Mouse (Mus musculus) myocyte (in vitro differentiated cells): ENCODE measurements around the gene Armh3. TPM values are rescaled to one million over a fixed set of nuclear protein-coding genes. Genes with fewer than 3 reads are reported as not detected.
A peak's percentile ranks its signal among the peaks of the same experiment; 100 is the strongest.

ENCODE experiments used
- H3K27me3 ChIP-seq: one replicate; pipeline ENCODE4 v1.6.1; 2011; ENCODE audit not compliant: control insufficient read depth, insufficient read depth, insufficient read length
- H3K36me3 ChIP-seq: one replicate; pipeline ENCODE4 v1.6.1; 2011; ENCODE audit not compliant: control insufficient read depth, insufficient read depth
- H3K4me2 ChIP-seq: one replicate; pipeline ENCODE4 v1.6.1; 2011; ENCODE audit warnings: low read depth, control low read depth
- H3K4me3 ChIP-seq: one replicate; pipeline ENCODE4 v1.5.1; 2011; ENCODE audit warnings: mild to moderate bottlenecking, control low read depth, moderate library complexity
- H3K79me2 ChIP-seq: one replicate; pipeline ENCODE4 v1.6.1; 2011; ENCODE audit not compliant: control insufficient read depth, insufficient read depth
- H3ac ChIP-seq: one replicate; pipeline ENCODE4 v1.6.1; 2011; ENCODE audit not compliant: control insufficient read depth, insufficient read length
- CEBPB ChIP-seq: IDR thresholded peaks from 2 replicates; pipeline ENCODE4 v1.6.1; 2011; ENCODE audit warnings: mild to moderate bottlenecking, moderate library complexity; ENCODE audit not compliant: poor library complexity, insufficient read depth, severe bottlenecking
- E2F4 ChIP-seq: IDR thresholded peaks from one replicate; pipeline ENCODE4 v1.6.1; 2011; ENCODE audit warnings: mild to moderate bottlenecking, control low read depth, moderate library complexity; ENCODE audit not compliant: insufficient read depth
- MAX ChIP-seq: IDR thresholded peaks from one replicate; pipeline ENCODE4 v1.6.1; 2011; ENCODE audit warnings: low read depth, mild to moderate bottlenecking, control low read depth
- MYOD1 ChIP-seq, 3 experiments: IDR thresholded peaks; one replicate each; pipeline ENCODE4 v1.6.1; 2011; ENCODE audit warnings: control low read depth in 2 of 3, low read depth in 2 of 3, mild to moderate bottlenecking in 2 of 3, moderate library complexity in 1 of 3; ENCODE audit not compliant: insufficient read length in 2 of 3, control insufficient read depth in 1 of 3
- MYOG ChIP-seq, 3 experiments: IDR thresholded peaks; one replicate each; pipeline ENCODE4 v1.6.1; 2011; ENCODE audit warnings: control low read depth in 2 of 3, low read depth in 2 of 3, mild to moderate bottlenecking in 2 of 3; ENCODE audit not compliant: insufficient read length in 2 of 3, control insufficient read depth in 1 of 3, insufficient read depth in 1 of 3
- POLR2A ChIP-seq: IDR thresholded peaks from one replicate; pipeline ENCODE4 v1.6.1; 2011; ENCODE audit warnings: low read depth, mild to moderate bottlenecking, control low read depth, moderate library complexity; ENCODE audit not compliant: insufficient read length
- POLR2AphosphoS2 ChIP-seq: IDR thresholded peaks from one replicate; pipeline ENCODE4 v1.6.1; 2011; ENCODE audit warnings: low read depth, control low read depth; ENCODE audit not compliant: insufficient read length
- REST ChIP-seq: IDR thresholded peaks from one replicate; pipeline ENCODE4 v1.6.1; 2011; ENCODE audit warnings: mild to moderate bottlenecking, control low read depth, moderate library complexity; ENCODE audit not compliant: insufficient read depth, insufficient read length
- SRF ChIP-seq: IDR thresholded peaks from one replicate; pipeline ENCODE4 v1.6.1; 2011; ENCODE audit warnings: low read depth; ENCODE audit not compliant: control insufficient read depth, insufficient read length
- TCF12 ChIP-seq: IDR thresholded peaks from one replicate; pipeline ENCODE4 v1.6.1; 2011; ENCODE audit warnings: mild to moderate bottlenecking, control low read depth; ENCODE audit not compliant: poor library complexity, insufficient read depth, severe bottlenecking
- TCF3 ChIP-seq: IDR thresholded peaks from one replicate; pipeline ENCODE4 v1.6.1; 2011; ENCODE audit warnings: low read depth, control low read depth; ENCODE audit not compliant: insufficient read length
- USF1 ChIP-seq: IDR thresholded peaks from one replicate; pipeline ENCODE4 v1.6.1; 2011; ENCODE audit warnings: low read depth, mild to moderate bottlenecking, control low read depth, moderate library complexity
- polyA plus RNA-seq: library from polyadenylated mRNA; unstranded; fragments of >200 nt; fragmentation: generic; extraction: Trizol; gene quantifications from one replicate; pipeline ENCODE4 v1.2.1, GENCODE M21; 2012; ENCODE audit warnings: missing spikeins

Gene Armh3
- polyA plus RNA-seq, 1 experiment, result 9.7 TPM

DNA sequence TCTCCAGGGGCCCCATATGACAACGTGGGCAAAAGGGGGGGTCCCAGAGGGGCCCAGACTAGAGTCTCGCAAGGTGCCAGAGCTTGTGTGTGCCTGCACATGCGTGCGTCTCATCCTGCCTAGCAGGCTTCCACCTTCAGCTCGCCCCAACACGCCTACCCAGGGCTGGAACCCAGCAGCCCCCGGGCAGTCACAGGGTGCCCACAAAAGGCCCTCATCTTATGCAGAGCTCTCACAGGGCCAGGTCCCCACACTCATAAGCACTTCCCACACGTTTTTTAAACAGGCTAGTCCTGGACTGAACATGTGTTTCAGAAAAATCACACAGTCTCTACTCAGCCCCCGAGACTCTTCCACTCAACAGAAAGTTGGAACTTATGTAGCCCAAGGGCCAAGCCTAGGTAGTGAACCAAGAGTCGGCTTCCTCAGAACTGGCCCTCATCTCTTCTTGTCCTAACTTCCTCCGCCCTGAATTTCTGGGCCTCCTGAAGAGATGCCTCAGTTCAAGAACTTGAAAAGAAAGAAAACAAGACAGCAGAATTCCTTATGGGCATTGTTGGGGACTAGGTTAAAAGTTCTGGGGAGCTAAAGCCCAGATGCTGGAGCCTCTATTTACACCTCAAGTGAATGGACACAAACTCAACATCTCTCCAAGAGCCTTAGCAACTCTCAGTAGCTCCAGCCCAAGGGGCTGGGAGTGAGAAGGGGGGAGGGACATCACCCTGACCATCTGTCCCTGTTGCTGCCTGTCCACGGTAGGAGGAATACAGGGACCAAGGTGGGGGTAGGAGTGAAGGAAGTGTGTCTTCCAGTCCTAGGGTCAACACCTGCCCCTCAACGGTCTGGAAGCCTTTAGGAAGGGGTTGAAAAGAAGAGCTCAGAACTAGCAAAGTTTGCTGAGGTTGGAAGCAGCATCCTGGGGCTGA, 39.9 kb upstream of the Armh3 start:
- no peak overlapping the region for H3ac ChIP-seq
- H3K4me2 ChIP-seq, result peak overlapping the region; percentile 98
- H3K27me3 ChIP-seq, result no peaks in the 10 kb centered on the region
- peaks cover 26% of the 10 kb centered on the region for H3K36me3 ChIP-seq
- H3K79me2 ChIP-seq, result peaks cover 66% of the 10 kb centered on the region
- H3K4me3 ChIP-seq, result peak overlapping the region; percentile 42
- TF ChIP-seq CEBPB (no peak), MAX (no peak), SRF (no peak), TCF3 (no peak), POLR2A (no peak)

DNA sequence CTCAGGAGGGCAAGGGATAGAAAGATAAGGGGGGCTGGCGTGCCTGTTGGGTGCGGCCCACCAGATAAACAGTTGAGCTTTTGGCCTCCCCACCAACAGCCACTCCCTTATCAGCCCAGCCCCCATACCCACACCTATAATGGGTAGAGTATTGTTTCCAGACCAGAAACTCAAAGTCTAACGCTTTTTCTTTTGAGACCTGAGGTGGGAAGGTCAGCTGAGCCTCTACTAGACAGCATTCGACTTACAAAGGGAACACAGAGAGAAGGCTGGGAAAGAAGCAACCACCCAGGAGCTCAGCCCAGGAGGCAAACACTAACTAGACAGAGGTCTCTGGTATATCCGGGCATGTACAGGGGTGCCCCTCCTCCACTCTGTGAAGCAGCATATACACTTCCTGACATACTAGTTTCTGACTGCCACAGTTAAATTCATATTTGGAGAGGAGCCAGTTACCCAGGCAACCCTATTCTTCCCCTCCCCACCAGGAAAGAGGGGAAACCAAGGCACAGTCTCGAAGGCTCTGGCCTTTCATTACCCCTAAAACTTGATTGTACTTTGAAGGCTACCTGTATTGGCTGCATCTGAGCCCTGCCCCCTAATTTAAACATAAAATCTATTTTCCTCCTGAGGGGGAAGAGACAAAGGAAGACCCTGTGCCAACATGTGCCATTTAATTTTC, 39.1 kb upstream of the Armh3 start:
- peaks cover 26% of the 10 kb centered on the region for H3K36me3 ChIP-seq
- TF ChIP-seq MAX (no peak), SRF (no peak), E2F4 (no peak), TCF3 (no peak), POLR2A (no peak), USF1 (no peak), POLR2AphosphoS2 (no peak), MYOG (IDR thresholded peaks at IDR 0.05; ENCODE audit: control insufficient read depth in 1 of 3, insufficient read depth in 1 of 3, insufficient read length in 2 of 3, low read depth in 2 of 3) (no peak)
- no peak overlapping the region for H3ac ChIP-seq
- H3K4me3 ChIP-seq, result no peak overlapping the region
- peak overlapping the region; percentile 98 for H3K4me2 ChIP-seq
- peaks cover 58% of the 10 kb centered on the region for H3K79me2 ChIP-seq
- H3K27me3 ChIP-seq, result no peaks in the 10 kb centered on the region

DNA sequence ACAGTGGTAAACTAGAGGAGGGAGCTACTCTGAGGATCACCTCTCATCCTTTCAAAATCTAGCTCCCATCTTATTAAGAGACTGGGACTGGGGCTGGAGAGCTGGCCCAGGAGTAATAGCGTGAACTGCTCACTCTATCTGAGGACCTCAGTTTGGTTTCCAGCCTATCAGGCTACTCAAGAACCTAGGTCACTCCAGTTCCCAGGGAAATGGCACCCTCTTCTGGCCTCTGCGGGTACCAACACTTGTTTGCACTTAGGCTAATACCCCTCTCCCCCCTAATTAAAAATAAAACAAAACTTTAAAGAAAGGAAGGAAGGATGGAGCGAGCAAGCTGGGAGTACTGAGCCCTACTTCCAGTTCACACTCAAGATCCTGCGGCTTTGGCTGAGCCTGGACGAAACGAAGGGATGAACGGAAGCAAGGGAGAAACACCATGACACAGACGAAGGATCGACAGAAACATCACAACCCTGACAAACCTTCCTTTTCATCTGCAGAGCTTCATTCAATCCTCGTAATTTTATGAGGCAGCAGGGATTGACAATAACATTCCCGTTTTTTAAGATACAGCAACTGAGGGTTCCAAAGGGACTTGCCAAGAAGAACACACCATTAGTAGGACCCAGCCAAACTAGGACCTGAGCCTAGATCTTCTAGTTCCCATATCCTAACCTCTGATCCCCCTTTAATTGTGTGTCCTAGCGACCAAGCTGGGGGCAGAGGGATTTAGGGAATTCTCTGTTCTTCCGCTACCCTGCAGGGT, 38.4 kb upstream of the Armh3 start:
- H3K36me3 ChIP-seq, result peaks cover 26% of the 10 kb centered on the region
- TF ChIP-seq MYOG (IDR thresholded peaks at IDR 0.05; ENCODE audit: control insufficient read depth in 1 of 3, insufficient read depth in 1 of 3, insufficient read length in 2 of 3, low read depth in 2 of 3), result no peak
- TF ChIP-seq POLR2A, result no peak
- H3K79me2 ChIP-seq, result peaks cover 52% of the 10 kb centered on the region
- H3K4me3 ChIP-seq, result no peak overlapping the region
- H3K27me3 ChIP-seq, result no peaks in the 10 kb centered on the region
- H3ac ChIP-seq, result no peak overlapping the region
- no peak overlapping the region for H3K4me2 ChIP-seq

DNA sequence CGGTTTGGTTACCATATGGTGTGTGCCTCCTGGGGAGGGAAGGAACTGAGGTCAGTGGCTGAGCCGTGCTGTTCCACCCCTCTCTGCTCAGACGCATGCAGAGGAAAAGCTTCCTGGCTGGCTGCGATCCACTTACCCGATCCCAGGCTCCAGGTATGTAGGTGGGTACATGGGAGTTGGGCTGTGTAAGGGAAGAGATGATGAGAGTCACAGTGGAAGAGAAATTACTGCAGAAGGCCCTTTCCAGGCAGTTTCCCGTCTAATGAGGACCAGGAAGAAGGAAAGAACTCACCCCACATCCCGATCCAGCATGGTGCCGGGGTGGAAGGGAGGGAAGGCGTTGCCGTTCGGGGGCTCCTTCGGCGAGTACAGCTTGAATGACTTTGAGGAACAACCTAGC, 37.7 kb upstream of the Armh3 start:
- no peak overlapping the region for H3K4me2 ChIP-seq
- no peaks in the 10 kb centered on the region for H3K27me3 ChIP-seq
- peaks cover 26% of the 10 kb centered on the region for H3K36me3 ChIP-seq
- TF ChIP-seq MYOD1 (IDR thresholded peaks at IDR 0.05; ENCODE audit: control insufficient read depth in 1 of 3, insufficient read length in 2 of 3, low read depth in 2 of 3) (no peak), USF1 (no peak), POLR2A (no peak), REST (no peak)
- peaks cover 45% of the 10 kb centered on the region for H3K79me2 ChIP-seq
- H3ac ChIP-seq, result no peak overlapping the region
- H3K4me3 ChIP-seq, result no peak overlapping the region

DNA sequence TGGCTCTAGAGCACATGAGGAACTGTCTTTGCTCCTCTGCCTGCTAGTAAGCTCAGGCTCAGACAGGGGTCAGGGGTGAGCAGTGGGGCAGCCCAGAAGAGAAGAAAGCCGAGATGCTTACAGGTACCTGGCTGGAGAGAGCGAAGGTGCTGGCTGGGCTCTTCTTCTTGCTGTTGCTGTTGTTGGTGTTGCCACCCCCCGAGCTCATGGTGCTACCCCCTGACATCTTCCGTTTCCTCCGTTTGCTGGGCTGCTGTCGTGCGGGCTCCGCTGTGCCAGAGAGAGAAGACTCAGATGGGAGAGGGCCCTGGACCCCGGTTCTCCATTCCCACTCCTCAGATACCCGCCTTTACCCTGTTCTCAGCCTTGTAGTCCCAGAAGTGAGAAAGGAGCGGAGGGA, 35.6 kb upstream of the Armh3 start:
- no peak for TF ChIP-seq MYOD1 (IDR thresholded peaks at IDR 0.05; ENCODE audit: control insufficient read depth in 1 of 3, insufficient read length in 2 of 3, low read depth in 2 of 3)
- TF ChIP-seq MYOG (IDR thresholded peaks at IDR 0.05; ENCODE audit: control insufficient read depth in 1 of 3, insufficient read depth in 1 of 3, insufficient read length in 2 of 3, low read depth in 2 of 3), result no peak
- TF ChIP-seq E2F4, result no peak
- no peak for TF ChIP-seq CEBPB
- no peak for TF ChIP-seq USF1
- no peak for TF ChIP-seq REST
- TF ChIP-seq POLR2AphosphoS2, result no peak
- no peak for TF ChIP-seq TCF3
- TF ChIP-seq TCF12, result no peak
- TF ChIP-seq SRF, result no peak
- TF ChIP-seq POLR2A, result no peak
- TF ChIP-seq MAX, result no peak
- no peak overlapping the region for H3ac ChIP-seq
- H3K4me2 ChIP-seq, result no peak overlapping the region
- H3K4me3 ChIP-seq, result no peak overlapping the region
- peaks cover 32% of the 10 kb centered on the region for H3K79me2 ChIP-seq
- no peaks in the 10 kb centered on the region for H3K27me3 ChIP-seq
- H3K36me3 ChIP-seq, result peaks cover 26% of the 10 kb centered on the region
